Mouse (Mus musculus): ENCODE data around the gene Tgif2. TPM values are rescaled to one million over a fixed set of nuclear protein-coding genes. Genes with fewer than 3 reads are reported as not detected.
"Not testable (repeated sequence)": the region's sequence is repeated elsewhere in the genome, so short reads cannot be mapped to it uniquely, and the experiment has no call there.

Tgif2 gene
- polyA plus RNA-seq, 1 experiment from 2014 or later: 44.5 TPM

DNA sequence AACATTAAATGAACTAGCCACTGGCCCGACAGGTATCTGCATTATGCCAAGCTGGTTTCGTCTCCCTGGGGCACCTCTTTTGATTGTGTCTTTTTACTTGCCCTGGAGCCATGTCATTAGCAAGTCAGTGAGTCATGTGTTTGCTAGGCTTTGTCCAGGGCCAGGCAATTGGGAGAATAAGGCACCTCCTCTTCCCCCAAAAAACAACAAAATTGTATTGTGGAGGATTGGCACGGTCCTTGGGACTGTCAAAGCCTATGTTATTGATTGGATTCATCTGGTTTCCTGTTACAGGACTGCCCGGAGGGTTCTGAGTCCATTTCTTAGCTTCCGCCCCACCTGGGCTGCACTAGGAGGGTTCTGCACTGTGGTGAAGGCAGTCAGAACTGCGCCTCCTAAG lies 7.8 kb downstream of the Tgif2 start:
- 58% methylated on average over 6 of the region's 6 CpGs for WGBS
- peak overlapping the region; percentile 49; the same call in 1 of the 2 replicates for H3K27ac ChIP-seq
- ATAC-seq: no peak
- H3K36me3 ChIP-seq: peaks cover 32% of the 10 kb centered on the region
- no peak overlapping the region for H3K9ac ChIP-seq (replicated peaks)
- peaks cover 53% of the 10 kb centered on the region for H3K4me1 ChIP-seq (replicated peaks)
- H3K9me3 ChIP-seq: no peaks in the 10 kb centered on the region
- no peak overlapping the region for H3K4me3 ChIP-seq (replicated peaks)
- H3K27me3 ChIP-seq: no peaks in the 10 kb centered on the region
- H3K4me2 ChIP-seq (replicated peaks): no peak overlapping the region

GRCm38 (mm10) chr2:156848526-156849182 lies 8.8 kb downstream of the Tgif2 start:
- Histone ChIP-seq H3K4me1 (replicated peaks) (peaks cover 43% of the 10 kb centered on the region), H3K4me2 (replicated peaks) (no peak overlapping the region), H3K27me3 (no peaks in the 10 kb centered on the region), H3K36me3 (peaks cover 32% of the 10 kb centered on the region), H3K27ac (0 out of 2 replicates have a peak overlapping the region, but pooled peaks have one; percentile 6), H3K9ac (replicated peaks) (no peak overlapping the region), H3K4me3 (replicated peaks) (no peak overlapping the region), H3K9me3 (no peaks in the 10 kb centered on the region)
- 96% methylated on average over 6 of the region's 6 CpGs for WGBS
- ATAC-seq: no peak

GRCm38 (mm10) chr2:156850505-156850904 lies 10.7 kb downstream of the Tgif2 start:
- 88% methylated on average over 5 of the region's 5 CpGs for WGBS

DNA sequence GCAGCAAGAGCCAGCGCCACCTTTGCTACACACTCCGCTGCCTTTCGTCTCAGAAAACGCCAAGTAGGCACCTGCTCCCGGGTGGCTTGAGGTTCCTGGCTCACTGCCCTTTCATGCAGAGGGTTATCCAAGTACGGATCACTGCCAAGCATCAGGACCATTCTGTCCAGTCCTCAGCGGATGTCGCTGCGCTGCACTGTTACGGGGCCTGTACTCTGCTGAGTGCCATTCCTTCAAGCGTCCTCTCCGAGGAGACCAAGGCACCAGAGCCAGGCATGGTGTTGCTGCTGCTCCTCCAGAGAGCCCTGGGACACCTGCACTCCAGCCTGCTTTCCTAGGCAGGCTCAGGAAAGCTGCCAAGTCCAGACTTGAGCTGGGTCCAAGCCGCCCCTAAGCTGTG lies 13.8 kb downstream of the Tgif2 start:
- H3K27ac ChIP-seq; H3K27me3 ChIP-seq; H3K4me1 ChIP-seq (replicated peaks); H3K4me2 ChIP-seq (replicated peaks); ATAC-seq; H3K9ac ChIP-seq (replicated peaks); H3K9me3 ChIP-seq; H3K4me3 ChIP-seq (replicated peaks): not testable (repeated sequence)
- peaks cover 46% of the 10 kb centered on the region for H3K36me3 ChIP-seq
- 86% methylated on average over 9 of the region's 13 CpGs for WGBS

More at GRCm38 (mm10) chr2:156850505-156850904, 10.7 kb downstream of the Tgif2 start:
- peaks cover 32% of the 10 kb centered on the region for H3K36me3 ChIP-seq
- H3K4me3 ChIP-seq (replicated peaks): no peak overlapping the region
- no peak overlapping the region for H3K4me2 ChIP-seq (replicated peaks)
- peaks cover 25% of the 10 kb centered on the region for H3K4me1 ChIP-seq (replicated peaks)
- ATAC-seq: no peak
- H3K9me3 ChIP-seq: no peaks in the 10 kb centered on the region
- no peaks in the 10 kb centered on the region for H3K27me3 ChIP-seq
- no peak overlapping the region for H3K27ac ChIP-seq
- H3K9ac ChIP-seq (replicated peaks): no peak overlapping the region

GRCm38 (mm10) chr2:156853999-156854771 lies 14.4 kb downstream of the Tgif2 start:
- peaks cover 43% of the 10 kb centered on the region for H3K36me3 ChIP-seq

GRCm38 (mm10) chr2:156856311-156856710 lies 16.5 kb downstream of the Tgif2 start:
- Histone ChIP-seq H3K4me2 (replicated peaks) (no peak overlapping the region), H3K4me1 (replicated peaks) (peaks cover 9% of the 10 kb centered on the region), H3K9ac (replicated peaks) (no peak overlapping the region), H3K9me3 (no peaks in the 10 kb centered on the region), H3K27me3 (no peaks in the 10 kb centered on the region), H3K4me3 (replicated peaks) (no peak overlapping the region), H3K36me3 (peaks cover 34% of the 10 kb centered on the region), H3K27ac (no peak overlapping the region)
- 96% methylated on average over 1 of the region's 1 CpGs for WGBS
- ATAC-seq: no peak

More at GRCm38 (mm10) chr2:156853999-156854771, 14.4 kb downstream of the Tgif2 start:
- not testable (repeated sequence) for ATAC-seq; H3K9ac ChIP-seq (replicated peaks); H3K4me2 ChIP-seq (replicated peaks); H3K4me3 ChIP-seq (replicated peaks); H3K4me1 ChIP-seq (replicated peaks); H3K9me3 ChIP-seq; H3K27me3 ChIP-seq; H3K27ac ChIP-seq
- 48% methylated on average over 13 of the region's 13 CpGs for WGBS

DNA sequence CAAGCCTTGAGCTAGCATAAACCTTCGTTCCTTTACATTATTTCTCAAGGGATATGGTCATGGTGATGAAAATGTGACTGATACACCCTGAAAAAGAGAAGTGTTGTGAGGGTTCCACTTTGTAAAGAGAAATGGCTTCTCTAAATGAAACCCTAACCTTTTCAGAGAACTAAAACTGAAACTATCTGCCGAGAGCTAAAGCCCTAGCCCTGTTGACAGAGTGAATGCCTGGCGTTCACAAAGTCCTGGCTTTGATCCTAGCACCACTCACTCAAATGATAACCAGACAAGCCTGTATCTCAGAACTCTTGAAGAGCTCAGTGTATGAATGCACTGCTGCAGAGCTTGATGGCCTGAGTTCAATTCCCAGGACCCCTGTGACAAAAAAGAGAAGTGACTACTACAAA lies 17.6 kb downstream of the Tgif2 start:
- Histone ChIP-seq H3K4me1 (replicated peaks) (peaks cover 15% of the 10 kb centered on the region), H3K9ac (replicated peaks) (no peak overlapping the region), H3K27me3 (no peaks in the 10 kb centered on the region), H3K27ac (no peak overlapping the region), H3K4me2 (replicated peaks) (no peak overlapping the region), H3K9me3 (no peaks in the 10 kb centered on the region), H3K4me3 (replicated peaks) (no peak overlapping the region), H3K36me3 (peaks cover 26% of the 10 kb centered on the region)
- ATAC-seq: no peak
- 81% methylated on average over 3 of the region's 3 CpGs for WGBS

- Histone ChIP-seq H3K4me2 (replicated peaks) (no peak within 1 kb of the TSS), H3K27me3 (no peaks in the 10 kb centered on the region), H3K9ac (replicated peaks) (no peak within 1 kb of the TSS), H3K4me3 (replicated peaks) (no peak within 1 kb of the TSS), H3K27ac (no peak within 1 kb of the TSS), H3K9me3 (no peaks in the 10 kb centered on the region), H3K36me3 (peaks cover 26% of the 10 kb centered on the region), H3K4me1 (replicated peaks) (peaks cover 15% of the 10 kb centered on the region)
- ATAC-seq: no peak
- 85% methylated on average over 2 of the region's 2 CpGs for WGBS
These were observed 18.0 kb downstream of the Tgif2 start, which contains the start of gene 4930518I15Rik for GRCm38 (mm10) chr2:156857835-156858234. Gene 4930518I15Rik (minus strand): TSS chr2:156857946.

- peaks cover 18% of the 10 kb centered on the region for H3K4me1 ChIP-seq (replicated peaks)
- no peaks in the 10 kb centered on the region for H3K9me3 ChIP-seq
- H3K4me3 ChIP-seq (replicated peaks): no peak overlapping the region
- peaks cover 26% of the 10 kb centered on the region for H3K36me3 ChIP-seq
- ATAC-seq: no peak
- H3K27ac ChIP-seq: no peak overlapping the region
- no peak overlapping the region for H3K4me2 ChIP-seq (replicated peaks)
- H3K9ac ChIP-seq (replicated peaks): no peak overlapping the region
- 93% methylated on average over 7 of the region's 7 CpGs for WGBS
- no peaks in the 10 kb centered on the region for H3K27me3 ChIP-seq
These were observed 18.9 kb downstream of the Tgif2 start for GRCm38 (mm10) chr2:156858671-156859070.

DNA sequence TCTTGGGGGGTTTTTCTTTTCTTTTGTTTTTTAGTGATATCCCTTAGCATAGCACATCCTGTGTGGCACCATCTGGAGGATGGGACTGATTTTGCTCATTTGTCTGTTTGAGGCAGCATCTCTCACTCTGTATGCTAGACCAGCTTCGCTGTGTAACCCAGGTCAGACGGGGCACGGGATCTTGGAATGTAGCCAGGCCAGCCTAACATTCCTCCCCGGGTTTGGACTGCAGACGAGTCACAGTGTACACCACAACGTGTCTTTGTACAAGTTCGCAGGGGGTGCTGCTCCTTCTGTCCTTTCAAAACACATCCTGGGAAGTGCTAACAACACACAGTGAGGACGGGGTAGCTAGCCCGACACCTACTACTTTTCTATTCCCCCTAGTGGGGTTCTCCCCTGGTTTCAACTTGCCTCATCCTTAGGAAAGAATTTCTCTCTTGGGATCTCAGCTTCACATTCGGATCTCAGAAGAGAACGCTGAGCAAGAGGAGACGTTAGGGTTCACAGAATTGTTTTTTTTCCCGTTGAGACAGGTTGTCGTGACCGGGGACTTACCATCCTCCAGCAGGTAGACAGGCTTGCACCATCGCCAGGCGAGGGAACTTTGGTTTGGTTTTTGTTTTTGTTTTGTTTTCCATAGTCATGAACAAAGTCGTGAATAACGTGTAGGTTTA lies 22.4 kb downstream of the Tgif2 start:
- Histone ChIP-seq H3K27ac (peak overlapping the region; percentile 90), H3K27me3 (no peaks in the 10 kb centered on the region), H3K9me3 (no peaks in the 10 kb centered on the region), H3K9ac (replicated peaks) (peak overlapping the region; percentile 81), H3K4me2 (replicated peaks) (peak overlapping the region; percentile 80), H3K4me1 (replicated peaks) (peaks cover 29% of the 10 kb centered on the region), H3K4me3 (replicated peaks) (peak overlapping the region; percentile 61), H3K36me3 (peaks cover 31% of the 10 kb centered on the region)
- ATAC-seq: peak; percentile 28
- WGBS: under 1% methylated on average over 19 of the region's 19 CpGs

GRCm38 (mm10) chr2:156862772-156863486 lies 23.1 kb downstream of the Tgif2 start, which contains the start of gene Rab5if:
Gene Rab5if (plus strand): TSS chr2:156863128.
- peak within 1 kb of the TSS; percentile 85 for H3K9ac ChIP-seq (replicated peaks)
- H3K9me3 ChIP-seq: no peaks in the 10 kb centered on the region

More at GRCm38 (mm10) chr2:156862772-156863486, 23.1 kb downstream of the Tgif2 start, which contains the start of gene Rab5if:
- H3K36me3 ChIP-seq: peaks cover 37% of the 10 kb centered on the region
- peak within 1 kb of the TSS; percentile 90 for H3K27ac ChIP-seq
- ATAC-seq: peak; percentile 96
- peaks cover 29% of the 10 kb centered on the region for H3K4me1 ChIP-seq (replicated peaks)
- WGBS: under 1% methylated on average over 98 of the region's 98 CpGs
- peak within 1 kb of the TSS; percentile 61 for H3K4me3 ChIP-seq (replicated peaks)
- H3K27me3 ChIP-seq: no peaks in the 10 kb centered on the region
- peak within 1 kb of the TSS; percentile 92 for H3K4me2 ChIP-seq (replicated peaks)
